Mouse (Mus musculus): Measurements from ENCODE around the gene Ankra2. TPM values are rescaled to one million over a fixed set of nuclear protein-coding genes. Genes with fewer than 3 reads are reported as not detected.

The Ankra2 gene
- polyA plus RNA-seq, 1 experiment = 47.6 TPM

- no peak for DNase-seq (ENCODE audit: low spot score)
Measured at GRCm38 (mm10) chr13:98296072-98296471, 33.2 kb downstream of the Ankra2 start.

- no peak for DNase-seq (ENCODE audit: low spot score)
Measured at GRCm38 (mm10) chr13:98297883-98298482, 35.1 kb downstream of the Ankra2 start.

GRCm38 (mm10) chr13:98298833-98299758 lies 36.2 kb downstream of the Ankra2 start:
- DNase-seq (ENCODE audit: low spot score) = no peak

- no peak for DNase-seq (ENCODE audit: low spot score)
Measured at GRCm38 (mm10) chr13:98305257-98305656, 42.4 kb downstream of the Ankra2 start.

- DNase-seq (ENCODE audit: low spot score) = no peak
Measured at GRCm38 (mm10) chr13:98306393-98306792, 43.5 kb downstream of the Ankra2 start.

- no peak for DNase-seq (ENCODE audit: low spot score)
Measured at GRCm38 (mm10) chr13:98306852-98307475, 44.1 kb downstream of the Ankra2 start.

GRCm38 (mm10) chr13:98308004-98308403 lies 45.1 kb downstream of the Ankra2 start:
- DNase-seq (ENCODE audit: low spot score) = no peak

GRCm38 (mm10) chr13:98308724-98309123 lies 45.9 kb downstream of the Ankra2 start:
- no peak for DNase-seq (ENCODE audit: low spot score)

GRCm38 (mm10) chr13:98311597-98311996 lies 48.7 kb downstream of the Ankra2 start:
- no peak for DNase-seq (ENCODE audit: low spot score)

- no peak for DNase-seq (ENCODE audit: low spot score)
Measured at GRCm38 (mm10) chr13:98313631-98314030, 50.8 kb downstream of the Ankra2 start.

- no peak for DNase-seq (ENCODE audit: low spot score)
Measured at GRCm38 (mm10) chr13:98315124-98315523, 52.2 kb downstream of the Ankra2 start.

GRCm38 (mm10) chr13:98316140-98316479 lies 53.2 kb downstream of the Ankra2 start:
- no peak for DNase-seq (ENCODE audit: low spot score)

GRCm38 (mm10) chr13:98316480-98317245 lies 53.8 kb downstream of the Ankra2 start, which contains the start of gene Btf3:
Btf3 (minus strand) TSS chr13:98317006.
- DNase-seq (ENCODE audit: low spot score) = peak; percentile 83

- DNase-seq (ENCODE audit: low spot score) = no peak
Measured at GRCm38 (mm10) chr13:98317246-98317677, 54.4 kb downstream of the Ankra2 start.

- no peak for DNase-seq (ENCODE audit: low spot score)
Measured at GRCm38 (mm10) chr13:98317911-98318310, 55.0 kb downstream of the Ankra2 start.

Other genes starting within 250 kb of the Ankra2 start
- gene Arhgef28, start 56.6 kb upstream of the Ankra2 start, polyA plus RNA-seq (2012; rRNA removed) = 12.9 and 13.5 TPM in 2 replicates
- gene Utp15, start within 50 bp of the Ankra2 start, polyA plus RNA-seq (2012; rRNA removed) = 13.3 and 13.4 TPM in 2 replicates
- gene Gm21976, start 16.8 kb downstream of the Ankra2 start, polyA plus RNA-seq (2012; rRNA removed) = not detected in 2 replicates
- 665 and 770 TPM in 2 replicates for gene Btf3, start 53.9 kb downstream of the Ankra2 start, polyA plus RNA-seq (2012; rRNA removed)
- gene Foxd1, start 91.2 kb downstream of the Ankra2 start, polyA plus RNA-seq (2012; rRNA removed) = 0.01 TPM in 1 of 2 replicates, not detected in the other
- gene Gm10320, start 228.9 kb downstream of the Ankra2 start, polyA plus RNA-seq (2012; rRNA removed) = 1.1 and 2.1 TPM in 2 replicates